Mouse (Mus musculus): ENCODE measurements at regions not wholly inside any gene's neighbourhood (a gene's known extent, or its start where the extent isn't known, plus 50 kb on each side); places are given as distances from the start of the nearest gene placed in this dataset.

- DNase-seq, result no peak
Measured at GRCm38 (mm10) chr5:119588340-119589272, 81.9 kb upstream of the Tbx3 start.

DNA sequence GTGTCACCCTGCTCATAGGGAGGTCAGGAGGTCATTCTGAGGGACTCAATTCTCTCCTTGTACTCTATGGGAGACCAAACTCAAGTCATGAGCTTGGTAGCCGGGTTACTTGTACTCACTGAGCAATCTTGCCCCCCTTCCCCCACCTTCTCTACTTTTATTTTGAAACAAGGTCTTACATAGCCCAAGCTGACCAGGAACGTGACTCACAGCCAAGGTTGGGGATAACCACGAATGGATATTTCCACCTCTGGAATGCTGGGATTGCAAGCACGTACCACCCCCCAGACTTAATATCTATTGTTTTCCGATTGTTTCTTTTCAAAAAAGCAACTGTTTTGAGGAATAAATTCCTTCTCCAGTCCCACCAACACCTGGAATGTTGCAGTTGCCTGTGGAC is 79.2 kb upstream of the Tbx3 start:
- DNase-seq, result no peak

DNA sequence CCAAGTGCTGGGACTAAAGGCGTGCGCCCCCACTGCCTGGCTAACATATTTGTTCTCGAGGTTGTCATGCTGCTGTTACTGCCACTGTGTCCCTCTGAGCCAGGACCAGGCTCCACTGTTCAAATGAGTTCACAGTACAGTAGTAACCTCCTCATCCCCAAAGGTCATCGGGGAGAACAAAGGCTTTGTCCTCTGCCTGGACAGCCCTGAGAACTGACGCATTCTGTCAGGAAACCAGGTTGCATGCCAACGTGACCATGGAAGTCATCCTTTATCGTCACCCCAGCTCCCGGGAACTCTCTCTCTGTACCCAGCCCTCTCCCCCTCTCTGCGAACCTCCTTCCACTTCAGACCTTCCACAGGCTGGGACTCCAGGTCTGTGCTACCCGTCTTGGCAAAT is 77.6 kb upstream of the Tbx3 start:
- no peak for DNase-seq

DNA sequence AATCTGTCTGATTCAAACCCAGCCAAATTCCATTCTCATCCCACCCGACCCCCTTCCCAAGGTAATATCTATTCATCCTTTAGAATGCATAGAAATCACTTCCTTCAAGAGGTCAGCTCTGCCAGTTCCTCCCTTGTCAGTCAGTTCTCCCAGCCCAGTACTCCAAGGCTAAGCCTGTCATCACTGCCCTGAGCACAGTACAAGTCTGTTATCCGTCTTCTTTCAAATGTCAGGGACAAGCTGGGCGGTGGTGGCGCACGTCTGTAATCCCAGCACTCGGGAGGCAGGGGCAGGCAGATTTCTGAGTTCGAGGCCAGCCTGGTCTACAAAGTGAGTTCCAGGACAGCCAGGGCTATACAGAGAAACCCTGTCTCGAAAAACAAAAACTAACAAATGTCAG is 75.9 kb upstream of the Tbx3 start:
- no peak for DNase-seq

- DNase-seq, result no peak
Measured at GRCm38 (mm10) chr5:119596295-119596993, 74.0 kb upstream of the Tbx3 start.

GRCm38 (mm10) chr5:119596994-119597391 is 73.5 kb upstream of the Tbx3 start:
- DNase-seq, result no peak

- DNase-seq, result no peak
Measured at GRCm38 (mm10) chr5:119597530-119597929, 72.9 kb upstream of the Tbx3 start.

DNA sequence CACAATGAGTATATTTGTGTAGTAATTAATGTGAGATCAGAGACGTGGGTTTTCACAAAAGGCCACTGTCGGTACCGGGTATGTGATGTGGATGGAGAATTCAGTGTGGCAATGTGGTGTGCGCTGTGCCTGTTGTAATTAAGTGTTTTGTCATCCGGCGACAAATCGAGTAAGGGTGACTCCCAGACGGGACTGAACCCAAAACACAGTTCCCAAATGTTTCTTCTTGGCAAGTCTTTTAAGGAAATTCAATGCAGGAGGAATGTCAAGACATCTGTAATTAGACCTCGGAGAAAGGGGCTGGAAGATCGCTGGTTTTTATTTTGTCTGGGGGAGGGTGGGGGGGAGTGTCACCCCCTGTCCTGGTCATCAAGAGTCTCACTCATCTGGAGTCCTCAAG is 72.3 kb upstream of the Tbx3 start:
- DNase-seq, result no peak

DNA sequence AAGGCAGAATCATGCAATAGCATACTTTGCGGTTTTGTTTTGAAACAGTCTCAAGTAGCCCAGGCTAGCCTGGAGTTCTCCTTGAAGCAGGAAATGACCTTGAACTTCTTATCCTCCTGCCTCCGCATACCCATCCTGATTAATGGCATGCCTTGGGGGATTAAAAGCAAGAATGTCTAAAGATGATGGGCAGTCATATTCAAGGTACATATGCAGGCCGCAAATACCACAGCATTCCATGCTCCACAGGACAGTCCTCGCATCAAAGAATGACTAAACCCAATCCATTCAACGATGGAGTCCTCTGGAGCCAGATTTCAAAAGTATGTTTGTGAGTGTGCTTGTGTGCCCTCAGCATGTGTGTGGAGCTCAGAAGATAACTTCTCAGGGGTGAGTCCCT is 69.1 kb upstream of the Tbx3 start:
- DNase-seq, result no peak

DNA sequence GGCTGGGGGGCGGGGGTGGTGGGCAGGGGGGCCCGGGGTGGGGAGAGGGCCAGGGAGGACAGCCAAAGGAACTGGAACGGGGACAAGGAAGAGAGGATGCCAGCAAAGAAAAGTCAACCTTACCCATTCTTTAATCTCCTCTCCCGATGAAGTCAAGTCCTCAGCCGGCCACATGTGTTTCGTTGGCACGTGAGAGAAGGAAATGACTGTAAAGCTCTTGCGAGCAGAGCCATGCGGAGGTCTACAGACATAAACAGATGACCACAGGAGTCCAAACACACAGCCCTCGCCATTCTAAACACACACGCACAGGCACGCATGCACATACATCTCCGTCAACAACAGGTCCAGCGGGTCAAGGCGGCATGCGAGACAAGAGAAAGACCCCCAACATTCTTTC is 68.5 kb upstream of the Tbx3 start:
- no peak for DNase-seq

- no peak for DNase-seq
Measured at GRCm38 (mm10) chr5:119605444-119605843, 65.0 kb upstream of the Tbx3 start.

DNA sequence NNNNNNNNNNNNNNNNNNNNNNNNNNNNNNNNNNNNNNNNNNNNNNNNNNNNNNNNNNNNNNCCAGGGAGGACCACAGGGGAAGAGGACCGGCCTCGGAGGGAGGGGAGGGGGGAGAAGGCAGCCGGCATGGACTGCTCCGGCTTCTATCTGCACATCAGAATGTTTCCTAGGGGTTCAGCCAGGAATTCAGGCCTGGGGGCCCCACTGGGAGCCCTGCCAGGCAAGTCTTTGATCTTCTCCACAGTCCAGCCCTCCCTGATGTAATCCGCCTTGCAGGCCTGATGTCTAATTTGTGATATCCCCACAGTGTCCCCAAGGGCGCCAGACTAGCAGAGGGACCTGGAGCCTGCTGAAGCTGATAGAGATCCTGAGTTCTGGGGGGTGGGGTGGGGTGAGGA is 57.1 kb upstream of the Tbx3 start:
- DNase-seq, result no peak

DNA sequence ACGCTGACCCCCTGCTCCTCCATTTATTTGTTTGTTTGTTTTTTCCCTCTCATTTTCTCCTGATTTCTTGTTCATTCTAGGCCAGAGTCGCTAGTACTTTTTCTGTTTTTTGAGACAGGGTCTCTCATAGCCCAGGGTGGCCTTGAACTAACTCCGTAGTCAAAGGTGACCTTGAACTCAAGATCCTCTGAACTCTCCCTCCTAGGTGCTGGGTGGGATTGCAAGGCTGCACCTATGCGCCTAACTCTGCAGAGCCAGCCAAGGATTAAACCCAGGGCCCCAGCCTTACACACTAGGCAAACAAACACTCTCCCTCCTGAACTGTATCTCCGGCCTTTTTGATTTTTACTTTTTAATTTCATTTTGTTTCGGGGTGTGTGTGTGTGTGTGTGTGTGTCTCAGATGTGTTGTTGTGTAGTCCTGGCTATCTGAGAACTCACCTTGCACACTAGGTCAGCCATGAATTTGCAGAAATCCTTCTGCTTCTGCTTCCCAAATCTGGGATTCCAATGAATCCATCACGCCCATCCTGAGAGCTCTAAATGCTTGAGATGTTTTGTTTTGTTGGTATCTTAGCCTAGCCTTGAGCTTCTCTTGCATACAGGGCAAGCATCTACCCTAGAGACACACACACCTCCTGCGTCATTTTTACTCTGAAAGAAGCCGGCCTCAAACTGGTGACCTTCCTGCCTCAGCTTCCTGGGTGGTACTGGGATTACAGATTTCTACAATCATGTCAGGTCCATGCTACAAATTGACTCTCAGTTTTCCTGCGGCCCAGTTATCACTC is 56.3 kb upstream of the Tbx3 start:
- DNase-seq, result no peak

- DNase-seq, result no peak
Measured at GRCm38 (mm10) chr5:119615681-119616080, 54.8 kb upstream of the Tbx3 start.

GRCm38 (mm10) chr5:119617856-119618255 is 52.6 kb upstream of the Tbx3 start:
- DNase-seq, result no peak

GRCm38 (mm10) chr5:119619906-119620305 is 50.6 kb upstream of the Tbx3 start:
- no peak for DNase-seq

Measured in lung, adult 18-20 months (tissue).